Mouse (Mus musculus) cortical plate, adult 2 months (tissue): Measurements from ENCODE around the gene Zfp654.

Source experiments
- CTCF ChIP-seq: fragments of 200-500 bp; IDR thresholded peaks from 2 replicates; pipeline ENCODE4 v1.5.1; 2011; ENCODE audit warnings: mild to moderate bottlenecking, control low read depth, low read length; ENCODE audit not compliant: insufficient read depth; ENCODE audit errors: extremely low read depth
- POLR2A ChIP-seq: fragments of 200-500 bp; IDR thresholded peaks from 2 replicates; pipeline ENCODE4 v1.6.1; 2011; ENCODE audit warnings: mild to moderate bottlenecking, low read length, control low read depth; ENCODE audit not compliant: insufficient read depth; ENCODE audit errors: extremely low read depth

- TF ChIP-seq POLR2A (no peak), CTCF (no peak)
Measured at GRCm38 (mm10) chr16:64757666-64758400, 93.6 kb downstream of the Zfp654 start.
